Mouse (Mus musculus) left cerebral cortex, postnatal 14 days (tissue): ENCODE results near the gene Fibcd1. TPM values are rescaled to one million over a fixed set of nuclear protein-coding genes. Genes with fewer than 3 reads are reported as not detected.

Source experiments
- DNase-seq, 2 experiments: peaks; one replicate each; pipeline ENCODE4 v3.0.0; 2021 to 2022; ENCODE audit warnings: low spot score in 2 of 2, mixed read lengths in 1 of 2
- intact Hi-C: fragments of 180-260 bp; cut with DNase I; formaldehyde crosslinking; loops from one replicate; pipeline ENCODE4 v1.15.1; 2025
- total RNA-seq, 2 experiments: library from RNA; stranded (reverse); gene quantifications; 2 replicates each; pipeline ENCODE4 v1.2.3; 2021

Fibcd1 gene
- total RNA-seq, 2 experiments from 2014 or later, result 12.8 to 16.1 TPM

GRCm38 (mm10) chr2:31864891-31865290 is 19.1 kb upstream of the Fibcd1 start:
- no peak for DNase-seq
- intact Hi-C loops, result no loop called here

- intact Hi-C loops, result no loop called here
- DNase-seq, result no peak
These were observed 18.0 kb upstream of the Fibcd1 start for GRCm38 (mm10) chr2:31863766-31864165.

- intact Hi-C loops, result no loop called here
- DNase-seq, result no peak
These were observed 17.1 kb upstream of the Fibcd1 start for GRCm38 (mm10) chr2:31862919-31863318.

DNA sequence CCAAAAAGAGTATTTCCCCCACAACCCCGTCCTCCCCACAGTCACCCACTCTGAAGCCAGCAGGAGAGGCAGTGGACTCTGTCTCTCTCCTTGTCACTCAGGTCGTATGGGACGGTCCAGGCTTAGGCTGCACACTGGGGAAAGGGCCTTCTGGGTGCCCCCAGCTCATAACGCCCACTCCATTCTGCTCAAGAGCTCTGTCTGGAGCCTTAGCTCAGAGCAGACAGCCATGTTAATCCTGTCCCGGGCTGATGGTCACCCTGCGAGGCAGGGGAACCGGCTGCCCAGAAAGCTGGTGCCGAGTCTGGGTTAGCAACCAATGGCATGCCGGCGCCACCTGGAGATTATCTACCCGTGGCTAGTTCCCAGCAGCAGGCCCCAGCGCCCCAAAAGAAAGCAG is 12.7 kb upstream of the Fibcd1 start:
- intact Hi-C loops, result no loop called here
- DNase-seq, result no peak

DNA sequence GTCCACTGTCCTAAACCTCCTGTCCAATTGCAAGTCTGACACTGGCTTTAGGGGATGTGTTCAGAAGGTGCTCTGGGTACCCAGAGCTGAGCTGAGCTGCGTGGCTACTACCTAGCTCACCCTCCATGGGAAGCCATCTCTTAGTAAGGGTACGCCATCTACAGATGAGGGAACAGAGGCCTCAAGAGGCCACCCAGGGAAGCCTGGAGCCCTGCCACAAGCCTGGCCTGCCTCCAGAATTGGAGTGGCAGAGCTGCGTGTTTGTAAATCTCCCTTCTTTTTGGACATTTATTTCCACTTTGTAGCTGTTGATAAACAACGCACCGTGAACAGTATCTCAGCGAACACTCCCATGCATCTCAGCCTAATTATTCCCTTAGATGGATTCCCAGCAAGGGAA is 11.4 kb upstream of the Fibcd1 start:
- peak in 1 of 2 experiments; percentile 34 for DNase-seq
- intact Hi-C loops, result no loop called here

DNA sequence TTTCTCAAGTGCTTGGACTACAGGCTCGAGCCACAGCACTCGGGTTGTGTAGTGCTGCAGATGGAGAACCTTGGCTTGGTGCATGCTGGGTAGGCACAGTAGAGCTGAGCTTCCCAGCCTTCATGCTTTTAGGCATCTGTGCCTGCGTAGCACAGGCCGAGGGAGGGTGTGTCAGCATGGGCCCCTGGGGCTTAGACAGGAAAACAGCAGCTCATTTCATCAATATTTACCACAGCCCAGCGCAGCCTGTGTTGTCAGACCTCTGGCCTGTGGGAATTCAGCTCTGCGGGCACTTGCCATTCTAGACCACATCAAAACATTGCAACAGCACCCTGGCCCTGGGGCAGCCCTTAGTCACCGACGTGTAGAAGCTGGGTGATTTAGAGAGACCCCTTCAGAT is 10.2 kb upstream of the Fibcd1 start:
- intact Hi-C loops, result no loop called here
- no peak for DNase-seq

GRCm38 (mm10) chr2:31850141-31850540 is 4.3 kb upstream of the Fibcd1 start:
- DNase-seq, result peak in 1 of 2 experiments; percentile 23
- intact Hi-C loops, result loop anchor here (5.0 kb wide), 1 partner anchor 33 kb away; no protein-coding TSS in a partner anchor

DNA sequence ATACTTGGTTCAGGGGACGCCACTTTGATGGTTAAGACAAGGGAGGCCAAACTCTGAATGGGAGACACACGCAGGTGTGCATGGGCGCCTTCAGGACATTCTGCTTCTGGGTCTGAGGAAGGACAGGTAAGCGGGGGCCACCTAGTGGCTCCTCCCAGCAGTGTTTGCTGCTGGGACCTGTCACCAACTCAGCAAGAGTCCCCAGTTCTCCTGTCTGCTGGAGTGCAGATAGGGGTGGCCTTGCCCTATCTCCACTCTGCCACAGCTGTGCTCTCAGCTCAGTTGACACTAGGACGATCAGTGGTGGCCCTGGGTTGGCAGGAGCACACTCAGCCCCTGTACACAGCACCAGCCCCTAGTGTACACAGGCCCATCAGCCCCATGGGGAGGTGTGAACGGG is 2.1 kb upstream of the Fibcd1 start:
- DNase-seq, result no peak
- intact Hi-C loops, result no loop called here

GRCm38 (mm10) chr2:31846692-31847660 is 1.2 kb upstream of the Fibcd1 start:
- intact Hi-C loops, result no loop called here
- no peak for DNase-seq

- intact Hi-C loops, result no loop called here
- DNase-seq, result no peak
These were observed 301 bp downstream of the Fibcd1 start for GRCm38 (mm10) chr2:31845512-31845895.

DNA sequence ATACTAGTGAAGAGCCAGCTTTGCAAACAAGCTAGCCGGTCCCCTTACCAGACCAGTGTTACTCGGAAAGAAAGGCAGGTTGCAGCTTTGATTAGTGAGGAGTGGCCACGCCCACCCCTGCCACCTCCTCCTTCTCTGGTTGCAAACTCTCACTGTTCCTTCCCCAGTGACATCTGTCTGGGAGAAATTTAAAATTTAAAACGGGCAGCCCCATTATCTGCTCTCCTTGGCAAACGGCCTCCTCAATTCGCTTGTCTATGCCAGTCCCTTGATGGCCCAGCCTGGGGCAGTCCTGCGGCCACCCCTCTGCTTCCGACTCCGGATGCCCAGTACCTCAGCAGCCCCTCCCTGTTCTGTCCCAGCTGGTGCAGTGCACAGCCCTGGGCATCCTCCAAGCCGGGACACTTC is 1.1 kb downstream of the Fibcd1 start:
- intact Hi-C loops, result no loop called here

DNA sequence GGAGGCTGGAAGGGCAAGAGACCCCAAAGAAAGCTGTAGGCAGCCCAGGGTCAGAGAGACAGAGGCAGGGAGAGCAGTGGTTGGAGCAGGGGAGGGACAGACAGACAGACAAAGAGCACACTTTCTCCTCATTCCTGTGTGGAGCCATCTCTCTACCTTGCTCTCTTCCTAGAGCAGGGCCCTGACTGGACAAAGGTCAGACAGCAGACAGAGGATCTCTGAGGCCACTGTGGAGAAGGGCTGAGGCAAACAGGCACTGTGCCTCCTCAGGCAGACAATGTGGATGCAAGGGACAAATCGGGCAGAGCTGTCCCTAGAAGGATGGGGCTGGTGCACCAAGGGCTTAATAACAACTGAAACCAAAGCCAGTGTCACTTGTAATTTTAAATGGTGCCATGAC is 6.9 kb downstream of the Fibcd1 start:
- intact Hi-C loops, result no loop called here
- no peak for DNase-seq

More for the DNA sequence above, 1.1 kb downstream of the Fibcd1 start:
- no peak for DNase-seq

- no peak for DNase-seq
- intact Hi-C loops, result no loop called here
These were observed 8.8 kb downstream of the Fibcd1 start for GRCm38 (mm10) chr2:31836985-31837384.

DNA sequence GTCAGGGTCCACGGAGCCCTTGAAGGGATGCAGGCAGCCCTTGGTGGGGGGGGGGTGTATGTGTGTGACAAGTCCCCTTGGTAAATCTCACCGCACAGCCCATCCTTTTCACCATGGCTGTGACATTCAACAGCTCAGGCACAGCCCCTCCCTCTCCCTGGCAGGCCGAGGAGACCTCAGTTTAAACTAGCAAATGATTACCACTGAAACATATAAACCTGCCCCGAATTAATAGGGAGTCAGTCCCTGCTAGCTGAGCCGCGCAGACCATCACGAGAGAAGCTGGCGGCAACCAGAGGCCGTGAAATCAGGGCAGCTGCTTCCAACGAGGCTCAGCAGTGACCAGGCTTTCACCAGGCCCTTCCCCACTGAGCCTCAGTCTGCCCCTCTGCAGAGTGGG is 9.7 kb downstream of the Fibcd1 start:
- no peak for DNase-seq
- intact Hi-C loops, result no loop called here

- DNase-seq, result no peak
- intact Hi-C loops, result no loop called here
These were observed 17.4 kb downstream of the Fibcd1 start for GRCm38 (mm10) chr2:31828311-31828825.

GRCm38 (mm10) chr2:31827877-31828276 is 17.9 kb downstream of the Fibcd1 start:
- DNase-seq, result peak; percentile 75 to 78
- intact Hi-C loops, result no loop called here

DNA sequence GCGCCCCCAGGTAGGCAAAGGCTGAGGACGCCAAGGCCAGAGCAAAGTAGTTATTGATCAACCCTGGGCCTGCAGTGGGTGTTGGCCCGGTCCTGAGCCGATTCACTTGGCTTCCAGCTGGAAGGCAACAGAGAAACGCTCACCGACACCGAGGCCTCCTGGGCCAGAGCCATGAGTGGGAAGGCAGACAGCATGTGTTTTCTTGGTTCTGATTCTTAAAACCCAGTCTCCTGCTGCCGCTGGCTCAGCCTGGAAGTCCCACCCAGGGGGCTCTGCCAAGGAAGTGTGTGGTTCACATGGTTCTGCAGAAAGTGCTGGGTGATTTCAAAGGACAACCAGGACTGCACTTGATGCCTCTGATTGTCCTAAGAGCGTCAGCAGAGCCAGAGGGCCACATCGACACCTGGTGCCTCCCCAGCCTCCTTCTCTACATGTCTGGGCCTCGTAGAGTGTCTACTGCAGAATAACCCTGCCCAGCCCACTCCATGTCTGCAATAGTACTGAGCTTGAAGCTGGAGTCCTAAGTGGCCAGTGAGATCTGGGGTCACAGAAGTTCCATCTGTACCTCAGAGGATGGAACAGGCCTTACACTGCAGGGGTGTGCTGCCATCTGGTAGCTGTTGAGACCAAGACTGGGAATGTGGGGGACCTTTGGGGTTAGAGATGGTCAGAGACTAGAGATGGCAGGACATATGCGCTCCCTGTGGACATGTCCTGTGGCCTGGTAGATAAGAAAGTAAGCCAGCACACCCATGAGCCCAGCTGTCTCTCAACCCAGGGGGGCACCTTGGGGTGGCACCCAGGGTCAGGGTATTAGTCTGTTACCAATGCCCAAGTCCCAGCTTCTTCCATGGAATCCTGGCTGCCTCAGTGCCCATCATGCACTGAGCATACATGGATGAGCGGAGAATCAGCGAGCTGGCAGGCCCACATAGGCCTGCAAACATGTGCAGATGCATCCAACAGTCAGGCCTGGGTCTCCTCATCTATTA is 19.4 kb downstream of the Fibcd1 start:
- intact Hi-C loops, result no loop called here
- no peak for DNase-seq

DNA sequence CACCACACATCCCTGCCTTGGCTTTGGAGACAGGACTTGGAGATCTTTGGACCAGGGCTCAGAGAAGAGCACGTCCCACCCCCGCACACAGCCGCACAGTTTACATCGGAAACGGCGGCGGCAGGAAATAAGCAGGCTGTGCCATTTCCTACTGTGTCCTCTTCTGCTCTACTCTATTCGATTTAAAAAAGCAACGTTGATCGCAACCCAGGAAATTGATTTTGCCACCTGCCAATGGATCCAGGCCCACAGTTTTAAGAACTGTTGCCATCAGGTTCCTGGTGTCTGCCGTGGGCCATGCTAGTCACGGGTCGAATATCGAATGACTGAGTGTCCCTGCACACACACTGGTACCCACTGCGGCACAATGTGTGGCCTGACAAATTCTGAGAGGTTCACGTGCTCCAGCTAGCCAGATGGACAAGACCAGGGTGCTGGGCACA is 20.3 kb downstream of the Fibcd1 start:
- no peak for DNase-seq

DNA sequence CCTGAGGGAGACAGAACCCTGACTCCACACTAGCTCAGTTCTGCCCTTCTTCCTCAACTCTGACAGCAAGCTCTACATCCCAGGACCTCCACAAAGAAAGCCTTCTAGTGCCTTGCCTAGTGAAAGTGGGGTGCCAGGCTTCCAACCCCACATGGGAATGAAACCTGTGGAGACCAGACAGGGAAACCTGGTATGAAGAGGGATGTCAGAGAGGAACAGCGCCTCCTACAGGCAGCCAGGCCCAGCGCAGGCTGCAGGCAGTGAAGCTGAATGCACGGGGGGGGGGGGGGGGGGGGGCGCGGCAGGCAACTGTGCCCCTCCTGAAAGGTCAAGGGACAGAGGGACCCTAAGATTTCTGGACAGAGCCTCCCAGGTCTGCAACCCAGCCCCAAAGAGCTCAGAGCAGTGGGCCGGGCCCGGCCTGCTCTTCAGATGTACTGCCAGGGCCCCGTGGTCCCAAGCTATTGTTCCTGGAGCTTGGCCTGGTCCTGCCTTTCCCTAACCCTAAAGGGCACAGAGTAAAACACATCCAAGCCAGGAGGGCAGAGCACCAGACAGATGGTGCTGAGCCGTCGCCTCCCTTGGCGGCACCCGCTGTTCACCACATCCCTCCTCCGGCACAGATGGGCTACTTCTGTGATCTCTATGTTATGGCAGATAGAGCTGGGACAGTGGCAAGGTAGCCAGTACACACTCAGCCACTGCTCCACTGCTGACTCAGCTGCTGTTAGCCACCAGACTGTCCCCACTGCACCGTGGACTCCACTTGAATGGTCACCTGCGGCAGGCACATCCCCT is 21.7 kb downstream of the Fibcd1 start:
- intact Hi-C loops, result no loop called here
- no peak for DNase-seq

More for the DNA sequence above, 20.3 kb downstream of the Fibcd1 start:
- intact Hi-C loops, result no loop called here
